Mouse (Mus musculus) layer of hippocampus, adult 9-11 months (tissue): ENCODE data around the gene Kdm4c.
"Not testable (repeated sequence)": the region's sequence is repeated elsewhere in the genome, so short reads cannot be mapped to it uniquely, and the experiment has no call there.

Source experiments
- DNase-seq: peaks from one replicate; pipeline ENCODE4 v3.0.0; 2022

Kdm4c gene

DNA sequence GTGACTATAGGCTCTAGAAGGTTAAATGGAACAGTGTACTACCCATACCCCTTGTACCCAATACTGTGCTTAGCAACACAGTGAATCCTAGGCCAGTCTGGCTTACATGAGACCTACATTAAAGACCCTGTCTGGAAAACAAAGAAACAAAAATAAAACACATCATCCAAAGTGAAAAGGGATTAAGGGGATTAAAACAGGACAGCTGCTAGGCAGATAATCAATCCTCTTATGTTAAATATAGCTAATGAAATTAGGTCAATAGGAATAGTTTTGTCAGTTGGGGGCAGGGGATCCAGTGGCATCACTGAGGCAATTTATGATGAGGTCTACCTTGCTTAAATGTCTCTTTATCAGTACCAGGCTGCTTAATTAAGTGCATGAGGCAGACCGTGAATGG is at the start of gene Kdm4c:
Kdm4c (plus strand) TSS at position 322 of the 400 bp plus-strand sequence.
- DNase-seq, result no peak

DNA sequence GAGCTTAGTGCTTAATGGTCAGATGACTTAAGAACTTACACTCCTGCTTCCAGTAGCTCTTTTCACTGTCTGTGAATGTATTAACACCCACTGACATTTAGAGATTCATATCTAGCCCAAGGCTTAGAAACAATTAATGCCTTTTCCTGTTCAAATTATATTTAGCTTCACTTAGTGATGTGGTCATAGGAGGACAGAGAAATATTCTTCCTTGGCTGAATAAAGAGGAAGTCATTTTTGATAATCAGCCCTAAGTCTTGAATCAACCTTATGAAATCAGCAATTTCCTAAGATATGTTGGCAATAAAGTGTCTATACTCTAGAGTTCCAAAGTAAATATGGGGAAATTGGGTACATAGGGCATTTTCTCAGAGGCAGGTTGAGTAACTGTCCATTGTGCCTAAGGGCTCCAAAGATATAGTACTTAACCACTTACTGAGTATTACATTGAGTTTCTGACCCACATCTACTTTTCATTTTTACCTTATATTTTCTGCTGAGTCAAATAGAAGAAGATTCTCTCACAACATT is 41.0 kb upstream of the Kdm4c start:
- DNase-seq, result no peak

DNA sequence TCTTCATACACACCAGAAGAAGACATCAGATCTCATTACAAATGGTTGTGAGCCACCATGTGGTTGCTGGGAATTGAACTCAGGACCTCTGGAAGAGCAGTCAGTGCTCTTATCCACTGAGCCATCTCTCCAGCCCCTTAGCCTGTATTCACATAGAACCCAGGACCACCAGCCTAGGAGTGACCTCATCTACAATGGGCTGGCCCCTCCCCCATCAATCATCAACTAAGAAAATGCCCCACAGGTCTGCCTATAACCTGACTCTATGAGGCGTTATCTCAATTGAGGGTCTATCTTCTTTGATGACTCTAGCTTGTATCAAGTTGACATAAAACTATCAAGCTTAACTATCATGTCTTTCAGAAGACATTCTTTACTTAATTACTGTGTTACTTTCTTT is 20.5 kb upstream of the Kdm4c start:
- DNase-seq, result not testable (repeated sequence)

DNA sequence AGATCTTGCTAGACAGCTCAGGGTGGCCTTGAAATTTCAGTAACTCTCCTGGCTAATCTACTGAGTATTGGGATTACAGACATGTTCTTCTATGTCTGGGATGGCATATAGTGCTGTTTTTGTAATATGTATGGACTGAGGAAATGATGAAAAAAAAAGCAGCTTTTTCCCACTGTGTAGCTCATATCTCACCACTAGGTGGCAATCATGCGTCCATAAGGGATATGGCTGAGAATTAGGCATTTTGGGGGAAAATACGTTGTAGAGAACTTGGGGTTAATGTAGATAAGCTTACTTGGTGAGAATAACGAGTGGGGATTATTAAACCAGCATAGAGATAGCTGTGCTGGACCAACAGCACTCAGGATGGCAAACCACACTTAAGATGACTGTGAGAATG is 19.9 kb upstream of the Kdm4c start:
- DNase-seq, result no peak

DNA sequence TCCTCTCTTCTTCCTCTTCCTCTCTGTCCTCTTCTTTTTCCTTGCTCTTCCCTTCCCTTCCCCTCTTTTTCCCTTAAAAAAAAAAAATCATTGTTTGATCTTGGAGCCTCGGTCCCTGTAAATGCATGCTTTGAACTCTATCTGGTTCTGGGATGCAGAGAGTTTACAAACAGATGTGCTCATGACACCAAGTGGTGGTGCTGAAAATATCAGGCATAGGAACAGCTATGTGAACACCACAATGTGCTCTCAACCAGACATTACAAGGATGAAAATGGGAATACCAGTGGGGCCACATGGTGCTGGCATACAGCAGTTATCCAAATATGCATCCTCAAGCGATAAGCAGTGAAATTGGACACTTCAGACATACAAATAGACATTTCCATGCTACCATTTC is 18.1 kb upstream of the Kdm4c start:
- DNase-seq, result no peak

DNA sequence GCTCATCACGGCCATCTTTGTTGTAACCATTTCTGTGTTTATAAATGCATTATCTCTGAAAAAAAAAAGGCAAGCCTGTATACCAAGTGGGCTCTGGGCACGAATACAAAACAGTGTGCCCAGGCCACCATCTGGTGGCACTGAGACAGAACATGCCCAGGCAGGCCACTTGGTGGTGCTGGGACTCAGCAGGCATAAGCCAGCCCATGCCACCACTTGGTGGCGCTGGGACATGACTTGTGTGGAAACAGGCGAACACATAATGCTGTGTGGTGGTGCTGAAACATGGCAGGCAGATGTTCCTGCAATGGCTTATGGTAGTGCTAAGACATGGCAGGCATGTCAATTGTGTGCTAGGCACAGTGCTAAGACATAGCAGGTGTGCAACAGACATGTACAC is 11.3 kb upstream of the Kdm4c start:
- no peak for DNase-seq

DNA sequence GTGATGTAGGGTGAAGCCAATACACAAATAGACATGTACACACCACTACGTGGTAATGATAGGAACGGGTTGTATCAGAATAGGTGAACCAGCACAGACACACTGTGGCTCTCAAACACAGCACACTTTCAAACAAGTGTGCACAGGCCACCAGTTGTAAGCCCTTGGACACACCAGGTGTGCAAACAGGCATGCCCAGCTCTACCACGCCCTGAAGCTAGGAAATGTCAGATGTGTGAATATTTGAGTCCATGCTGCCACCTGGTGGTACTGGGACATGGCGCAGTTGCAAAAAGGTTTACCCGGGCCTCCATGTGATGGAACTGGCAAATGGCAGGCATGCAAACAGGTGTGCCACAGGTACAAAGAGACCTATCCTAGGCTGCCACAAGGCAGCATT is 10.9 kb upstream of the Kdm4c start:
- DNase-seq, result peak; percentile 25

DNA sequence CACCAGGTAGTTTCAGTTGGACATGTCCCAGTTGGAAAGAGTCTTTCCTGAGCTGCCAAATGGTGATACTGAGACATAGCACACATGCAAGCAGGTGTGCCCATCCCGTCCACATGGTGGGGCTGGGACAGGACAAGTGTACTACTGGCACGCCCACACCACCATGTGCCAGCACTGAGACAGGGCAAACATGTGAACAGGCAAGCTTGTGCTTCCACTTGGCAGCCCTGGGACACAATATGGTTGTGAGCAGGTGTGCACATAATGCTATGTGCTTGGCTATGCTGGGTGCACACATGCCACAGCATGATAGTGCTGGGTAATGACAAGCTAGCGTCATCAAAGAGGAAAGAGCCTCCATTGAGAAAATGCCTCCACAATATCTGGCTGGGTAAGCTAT is 8.8 kb upstream of the Kdm4c start:
- peak; percentile 59 for DNase-seq

DNA sequence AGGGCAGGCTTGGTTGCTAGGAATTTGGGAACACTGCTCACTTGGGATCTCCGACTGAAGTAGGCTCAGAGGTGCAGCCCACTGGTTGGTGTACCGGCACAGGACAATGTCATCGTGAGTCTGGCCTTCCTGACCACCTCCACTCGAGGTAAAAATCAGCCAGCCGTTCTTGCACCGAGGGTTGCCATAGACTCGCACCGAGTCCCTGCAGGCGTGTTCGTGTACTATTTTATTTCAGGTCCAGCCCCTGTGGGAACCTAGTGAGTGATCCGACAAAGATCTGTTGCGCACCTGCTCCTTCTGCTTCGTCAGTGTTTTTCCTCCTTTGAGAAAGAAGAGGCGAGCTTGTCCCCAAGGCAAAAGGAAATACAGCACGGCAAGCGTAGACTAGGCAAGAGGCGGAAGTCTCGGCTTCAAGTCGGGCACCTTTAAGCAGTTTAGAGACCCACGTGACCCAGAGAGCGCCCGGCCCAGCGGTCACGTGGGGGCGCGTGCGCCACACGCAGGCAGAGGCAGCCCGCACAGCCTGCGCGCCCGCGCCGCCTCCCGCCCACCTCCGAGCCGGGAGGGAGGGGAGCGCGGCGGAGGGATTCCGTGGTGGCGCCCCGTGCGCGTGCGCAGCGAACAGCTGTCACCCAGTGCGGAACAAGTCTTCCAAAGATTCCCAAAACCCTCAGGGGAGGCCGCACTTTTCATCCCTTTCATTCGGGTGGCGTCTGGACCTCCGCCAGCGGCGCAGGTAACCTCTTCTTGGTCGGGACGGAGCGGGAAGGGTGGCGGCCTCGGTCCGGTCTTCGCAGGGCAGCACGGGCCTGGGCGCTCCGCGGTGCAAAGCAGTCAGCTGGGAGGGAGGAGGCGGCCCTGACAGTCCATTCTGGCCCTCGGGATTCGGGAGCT is 9.3 kb downstream of the Kdm4c start:
- peak; percentile 98 for DNase-seq

DNA sequence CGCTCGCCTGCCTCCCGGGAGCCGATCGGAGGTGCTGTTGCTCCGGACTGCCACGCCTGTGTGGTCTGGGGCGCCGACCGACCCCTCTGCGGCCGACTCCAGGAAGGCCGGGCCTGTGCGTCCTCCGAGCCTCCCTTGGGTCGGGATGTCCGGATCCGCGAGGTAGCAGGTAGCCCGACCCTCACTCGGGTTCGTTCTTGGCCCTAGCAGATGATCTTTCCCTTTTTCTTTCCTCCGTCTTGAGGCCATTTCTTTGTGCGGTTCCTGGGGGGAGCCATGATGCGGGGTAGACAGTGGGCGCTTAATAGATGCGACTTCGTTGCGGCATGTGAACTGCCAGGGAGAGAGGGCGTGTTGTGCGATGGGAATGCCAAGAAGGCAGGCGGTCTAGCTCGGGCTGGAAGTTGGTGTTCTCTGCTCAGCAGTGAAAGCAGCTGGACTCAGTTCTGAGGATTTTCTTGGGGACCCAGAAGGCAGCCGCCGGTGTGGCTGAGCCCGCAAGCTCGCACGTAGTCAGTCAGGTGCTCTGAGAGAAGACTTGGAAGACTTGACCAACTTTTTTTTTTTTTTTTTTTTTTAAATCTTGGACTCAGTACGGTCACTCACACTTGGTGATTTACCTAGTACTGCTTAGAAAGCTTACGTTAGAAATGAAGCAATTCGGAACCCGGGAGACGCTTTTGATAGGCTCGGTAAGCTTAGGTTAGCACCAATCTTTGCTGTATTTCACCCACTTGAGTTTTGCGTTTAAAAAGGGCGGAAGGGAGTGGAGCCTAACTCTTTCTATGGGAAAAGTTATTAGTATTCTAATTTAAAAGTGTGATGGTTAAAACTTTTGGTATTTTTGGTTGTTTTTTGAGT is 10.2 kb downstream of the Kdm4c start:
- peak; percentile 54 for DNase-seq

DNA sequence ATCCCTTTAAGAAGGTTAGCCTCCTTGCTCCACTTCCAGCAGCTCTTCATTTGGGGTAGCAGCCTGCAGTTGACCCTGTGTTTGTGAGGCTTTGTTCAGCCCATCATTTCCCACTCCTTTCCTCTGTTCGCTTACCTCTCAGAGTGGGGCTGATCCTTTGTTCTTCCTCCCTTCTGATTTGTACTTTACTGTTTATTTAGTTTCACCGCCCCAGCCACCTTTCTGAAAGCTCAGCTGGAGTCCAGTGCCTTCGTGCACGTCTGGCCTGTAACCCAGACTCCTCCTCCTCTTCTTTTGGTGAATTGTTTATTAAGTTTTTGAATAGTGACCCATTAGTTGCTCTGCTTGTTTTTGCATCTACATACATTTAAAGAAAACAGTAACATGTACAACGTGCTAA is 15.6 kb downstream of the Kdm4c start:
- DNase-seq, result no peak

DNA sequence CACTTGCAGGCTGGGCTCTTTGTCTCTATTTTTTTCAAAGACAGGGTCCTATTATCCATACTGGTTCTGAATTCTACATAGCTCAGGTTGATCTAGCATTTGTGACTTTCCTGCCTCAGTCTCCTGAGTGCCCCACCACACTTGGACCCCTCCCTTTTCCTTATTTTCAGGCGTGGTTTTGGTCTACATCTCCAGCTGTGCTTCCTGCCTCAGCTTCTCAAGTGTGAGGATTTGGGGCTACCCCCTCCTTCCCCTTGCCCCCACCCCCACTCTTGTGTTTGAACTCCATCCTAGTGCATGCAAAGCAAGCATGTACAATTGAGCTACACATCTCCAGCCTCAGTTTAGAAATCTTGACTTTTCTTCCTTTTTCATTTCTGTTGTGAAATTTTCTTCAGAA is 16.2 kb downstream of the Kdm4c start:
- DNase-seq, result no peak

DNA sequence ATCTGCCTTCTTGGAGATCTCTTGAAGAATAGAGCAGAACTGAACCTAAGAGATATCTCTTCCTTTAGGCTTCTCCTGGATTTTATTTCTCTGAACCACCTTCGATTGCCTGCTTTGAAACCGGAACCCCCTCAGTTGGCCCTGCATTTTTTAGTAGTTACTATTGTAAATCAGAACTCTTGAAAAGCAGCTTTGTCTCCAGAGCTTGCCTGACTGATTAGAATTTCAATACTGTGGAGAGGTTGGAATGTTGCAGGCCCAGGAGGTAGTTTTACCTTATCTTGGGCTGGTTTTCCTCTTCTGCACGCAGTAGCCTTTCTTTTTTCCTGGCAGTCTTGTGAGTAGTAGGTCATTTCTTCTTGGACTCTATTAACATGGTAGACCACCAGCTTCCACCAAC is 17.0 kb downstream of the Kdm4c start:
- no peak for DNase-seq

DNA sequence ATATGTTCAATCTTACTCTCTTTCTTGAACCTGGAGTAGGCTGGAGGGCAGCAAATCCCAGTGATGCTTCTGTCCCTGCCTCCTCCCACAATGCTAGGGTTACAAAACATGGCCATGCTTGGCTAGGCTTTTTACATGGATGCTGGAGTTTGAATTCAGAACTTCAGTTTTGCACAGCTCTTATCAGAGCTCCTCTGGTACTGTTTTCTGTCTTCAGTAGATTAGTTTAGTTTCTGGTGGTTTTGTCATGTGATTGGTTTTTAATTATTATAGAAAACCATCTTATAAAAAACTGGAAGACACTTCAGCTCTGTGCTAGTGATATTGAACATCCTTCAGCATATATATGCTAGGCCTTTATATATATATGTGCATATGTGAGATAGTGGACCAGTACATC is 19.6 kb downstream of the Kdm4c start:
- DNase-seq, result no peak

DNA sequence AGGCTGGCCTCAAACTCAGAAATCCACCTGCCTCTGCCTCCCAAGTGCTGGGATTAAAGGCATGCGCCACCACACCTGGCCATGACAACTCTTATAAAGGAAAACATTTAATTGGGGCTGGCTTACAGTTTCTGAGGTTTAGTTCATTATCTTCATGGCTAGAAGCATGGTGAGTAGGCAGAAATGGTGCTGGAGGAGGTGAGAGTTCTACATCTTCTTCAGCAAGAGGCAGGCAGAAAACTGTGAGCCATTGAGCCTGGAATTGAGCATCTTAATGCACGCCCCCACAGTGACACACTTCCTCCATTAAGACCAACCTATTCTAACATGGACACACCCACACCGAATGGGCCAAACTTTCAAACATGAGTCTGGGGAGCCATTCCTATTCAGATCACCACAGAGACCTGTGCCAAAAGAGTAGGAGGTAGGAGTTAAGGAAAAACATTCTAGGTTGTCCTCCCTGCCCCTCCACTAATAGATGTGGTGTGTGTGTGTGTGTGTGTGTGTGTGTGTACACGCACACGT is 22.2 kb downstream of the Kdm4c start:
- DNase-seq, result no peak

DNA sequence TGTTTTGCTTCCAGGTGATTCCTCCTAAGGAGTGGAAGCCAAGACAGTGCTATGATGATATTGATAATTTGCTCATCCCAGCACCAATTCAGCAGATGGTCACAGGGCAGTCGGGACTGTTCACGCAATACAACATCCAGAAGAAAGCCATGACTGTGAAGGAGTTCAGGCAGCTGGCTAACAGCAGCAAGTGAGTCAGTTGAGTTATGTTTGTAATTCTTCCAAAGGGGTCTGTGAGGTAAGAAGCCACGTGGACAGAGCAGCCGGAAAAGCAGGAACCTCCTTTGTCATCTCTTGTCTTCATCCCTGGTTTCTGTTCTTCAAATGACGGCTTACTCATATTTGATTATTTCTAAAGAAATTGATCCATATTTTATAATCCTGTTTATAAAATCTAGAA is 28.9 kb downstream of the Kdm4c start:
- DNase-seq, result no peak

DNA sequence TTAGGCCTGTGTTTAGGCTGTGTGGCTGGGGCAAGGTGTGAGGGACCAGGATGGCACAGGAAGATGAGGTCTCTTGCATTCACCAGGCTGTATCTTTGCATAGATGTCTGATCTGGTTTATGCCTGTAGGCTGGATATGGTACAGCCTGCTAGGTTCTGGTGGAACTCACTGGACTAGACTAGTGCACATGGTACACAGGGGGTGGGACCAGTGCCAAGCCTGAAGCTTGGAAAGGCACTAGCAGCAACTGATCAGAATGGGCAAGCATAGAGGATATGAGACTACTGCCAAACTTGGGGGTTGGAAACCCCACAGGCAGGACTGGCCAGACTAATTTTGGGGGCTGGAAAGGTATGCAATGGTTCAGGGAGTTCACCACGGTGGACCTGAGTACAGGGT is 35.2 kb downstream of the Kdm4c start:
- DNase-seq, result no peak

DNA sequence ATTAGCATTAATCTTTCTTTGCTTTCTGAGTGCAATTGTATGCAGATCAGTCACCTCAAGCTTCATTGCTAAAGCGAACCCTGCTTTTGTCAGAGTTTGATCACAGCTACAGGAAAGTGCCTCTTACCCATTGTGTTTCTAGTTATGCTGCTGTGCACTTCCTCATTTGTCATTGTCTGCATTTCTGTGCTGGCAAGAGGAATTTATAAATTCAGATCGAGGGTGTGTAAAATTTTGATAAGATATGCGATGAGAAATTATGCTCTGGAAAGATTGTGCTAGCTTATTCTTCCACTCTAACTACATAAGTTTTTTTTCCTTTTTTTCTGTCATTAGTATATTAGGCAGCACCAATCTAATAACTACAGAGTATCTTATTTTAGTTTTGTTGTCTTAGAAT is 37.9 kb downstream of the Kdm4c start:
- no peak for DNase-seq

DNA sequence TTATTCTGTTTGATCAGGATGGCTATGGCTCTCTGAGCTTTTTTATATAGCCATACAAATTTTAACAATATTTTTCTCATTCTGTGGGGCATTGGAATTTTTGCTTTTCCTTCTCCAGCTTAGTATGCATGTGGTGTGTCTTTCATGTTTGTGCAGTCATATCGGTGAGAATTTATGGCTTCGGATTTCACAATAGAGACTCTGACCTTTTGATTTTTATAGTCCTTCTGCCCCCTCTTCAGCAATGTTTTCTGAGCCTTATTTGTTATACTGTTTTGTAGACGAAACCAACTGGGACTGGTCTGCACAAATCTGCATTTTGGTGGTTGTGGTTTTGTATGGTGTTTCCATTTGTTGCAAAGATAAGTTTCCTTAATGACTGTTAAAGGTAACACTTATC is 45.6 kb downstream of the Kdm4c start:
- no peak for DNase-seq

DNA sequence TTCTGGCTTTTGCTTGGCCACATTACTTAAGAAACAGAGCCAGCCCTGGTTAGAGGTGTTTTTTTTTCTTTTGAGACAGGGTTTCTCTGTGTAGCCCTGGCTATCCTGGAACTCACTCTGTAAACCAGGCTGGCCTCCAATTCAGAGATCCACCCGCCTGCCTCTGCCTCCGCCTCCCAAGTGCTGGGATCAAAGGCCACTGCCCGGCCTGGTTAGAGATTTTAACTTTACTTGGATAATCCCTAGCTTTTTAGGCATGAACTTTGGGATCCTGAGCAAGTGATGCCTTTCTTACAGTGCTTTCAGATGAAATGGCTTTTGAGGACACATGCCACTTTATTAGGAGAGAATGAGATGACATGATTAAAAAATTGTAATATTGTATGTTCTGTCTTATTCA is 52.4 kb downstream of the Kdm4c start:
- DNase-seq, result no peak

DNA sequence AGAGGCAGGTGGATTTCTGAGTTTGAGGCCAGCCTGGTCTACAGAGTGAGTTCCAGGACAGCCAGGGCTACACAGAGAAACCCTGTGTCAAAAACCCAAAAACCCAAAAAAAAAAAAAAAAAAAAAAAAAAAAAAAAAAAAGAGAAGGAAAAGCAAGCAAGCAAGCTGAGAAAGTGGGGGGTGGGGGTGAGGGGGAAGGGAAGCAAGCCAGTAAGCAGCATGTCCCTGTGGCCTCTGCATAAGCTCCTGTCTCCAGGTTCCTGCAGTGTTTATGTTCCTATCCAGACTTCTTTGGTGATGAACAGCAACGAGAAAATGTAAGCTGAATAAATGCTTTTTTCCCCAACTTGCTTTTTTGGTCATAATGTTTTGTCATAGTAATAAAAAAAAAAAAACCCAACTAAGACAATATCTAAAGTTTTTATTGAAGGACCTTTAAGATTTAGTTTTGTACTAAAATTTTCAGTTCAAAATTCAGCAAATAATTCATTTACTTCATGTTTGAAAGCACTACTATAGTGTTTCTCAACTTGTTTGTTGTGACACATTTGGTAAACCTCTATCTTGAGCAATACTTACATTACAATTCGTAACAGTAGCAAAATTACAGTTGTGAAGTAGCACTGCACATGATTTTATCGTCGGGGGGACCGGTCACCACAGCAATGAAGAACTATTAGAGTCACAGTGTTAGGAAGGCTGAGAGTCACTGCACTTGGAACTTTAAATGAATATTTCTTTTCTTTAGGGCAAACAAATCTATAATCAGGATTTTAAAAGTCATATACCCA is 63.2 kb downstream of the Kdm4c start:
- no peak for DNase-seq

DNA sequence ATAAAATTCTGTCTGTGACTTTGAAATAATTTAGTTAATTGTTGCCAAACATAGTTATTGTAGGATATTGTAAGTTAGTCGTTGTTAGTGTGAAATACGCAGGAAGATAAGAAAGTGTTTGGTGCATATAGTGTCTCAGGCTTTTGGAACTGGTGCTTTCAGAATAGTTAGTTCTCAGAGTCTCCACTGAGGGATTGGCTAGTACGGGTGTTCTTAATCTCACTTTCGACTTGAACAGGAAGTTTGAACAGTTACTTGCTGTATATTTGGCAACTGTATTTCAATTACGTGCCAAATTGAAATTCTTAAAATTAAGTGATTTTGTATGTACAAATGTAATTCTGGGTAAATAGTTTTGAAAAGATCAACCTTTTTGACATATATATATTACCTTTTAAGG is 68.8 kb downstream of the Kdm4c start:
- no peak for DNase-seq

DNA sequence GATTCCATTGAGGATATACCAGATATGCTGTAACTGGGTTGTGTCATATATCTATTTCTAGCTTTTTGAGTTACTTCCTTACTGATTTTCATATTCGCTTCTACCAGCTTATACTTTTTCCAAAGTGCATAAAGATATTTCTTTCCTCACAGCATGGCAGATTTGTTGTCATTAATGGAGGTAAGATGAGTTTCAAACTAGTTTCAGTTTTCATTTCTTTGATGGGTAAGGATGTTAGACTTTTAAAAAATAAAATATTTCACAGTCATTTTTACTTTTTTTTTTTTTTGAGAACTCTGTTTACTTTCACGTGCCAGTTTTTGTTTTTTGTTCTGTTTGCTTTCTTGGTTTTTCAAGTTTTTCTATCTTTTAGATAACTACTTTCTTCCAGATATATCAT is 70.6 kb downstream of the Kdm4c start:
- no peak for DNase-seq
